Mouse (Mus musculus): ENCODE results near the gene Sh3bgrl. TPM values are rescaled to one million over a fixed set of nuclear protein-coding genes. Genes with fewer than 3 reads are reported as not detected.

Gene Sh3bgrl
- polyA plus RNA-seq, 1 experiment from 2014 or later, result 170 TPM

DNA sequence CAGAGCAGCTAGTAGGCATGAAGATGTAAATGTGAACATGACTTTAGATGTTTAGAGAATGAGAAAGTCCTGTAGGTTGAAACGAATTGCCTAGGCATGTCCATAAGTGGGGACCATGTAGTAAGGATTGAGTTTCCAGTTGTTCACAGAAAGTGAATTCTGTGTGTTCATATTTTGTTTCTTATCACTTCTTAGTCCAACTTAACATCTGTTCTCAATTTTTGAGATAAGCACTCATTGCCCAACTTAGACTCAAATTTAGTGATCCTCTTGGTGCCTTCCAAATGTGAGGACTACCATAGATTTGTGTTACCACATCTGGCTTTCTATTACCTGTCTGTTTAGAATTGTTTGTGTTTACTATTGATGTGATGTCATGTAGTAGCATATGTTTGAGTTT lies 3.3 kb downstream of the Sh3bgrl start:
- H3K4me2 ChIP-seq (ENCODE audit: low read depth, severe bottlenecking), result no peak overlapping the region
- WGBS, result 81% methylated on average over 1 of the region's 1 CpGs
- no peaks in the 10 kb centered on the region for H3K4me1 ChIP-seq (ENCODE audit: control insufficient read depth, insufficient read depth, low read length)
- no peak overlapping the region for H3K9ac ChIP-seq (ENCODE audit: low read length)
- no peaks in the 10 kb centered on the region for H3K36me3 ChIP-seq (ENCODE audit: control insufficient read depth, insufficient read depth, low read length)
- no peaks in the 10 kb centered on the region for H3K27me3 ChIP-seq (ENCODE audit: control insufficient read depth, insufficient read depth, low read length)
- DNase-seq (ENCODE audit: low spot score) (no peak), ATAC-seq (ENCODE audit: insufficient number of reproducible peaks, low FRiP score, low TSS enrichment, low read depth) (no peak)
- no peak overlapping the region for H3K27ac ChIP-seq (replicated peaks; ENCODE audit: low read depth, low read length)
- no peaks in the 10 kb centered on the region for H3K9me3 ChIP-seq (ENCODE audit: control insufficient read depth, low read length)
- no peak overlapping the region for H3K4me3 ChIP-seq (ENCODE audit: low read depth, low read length)

DNA sequence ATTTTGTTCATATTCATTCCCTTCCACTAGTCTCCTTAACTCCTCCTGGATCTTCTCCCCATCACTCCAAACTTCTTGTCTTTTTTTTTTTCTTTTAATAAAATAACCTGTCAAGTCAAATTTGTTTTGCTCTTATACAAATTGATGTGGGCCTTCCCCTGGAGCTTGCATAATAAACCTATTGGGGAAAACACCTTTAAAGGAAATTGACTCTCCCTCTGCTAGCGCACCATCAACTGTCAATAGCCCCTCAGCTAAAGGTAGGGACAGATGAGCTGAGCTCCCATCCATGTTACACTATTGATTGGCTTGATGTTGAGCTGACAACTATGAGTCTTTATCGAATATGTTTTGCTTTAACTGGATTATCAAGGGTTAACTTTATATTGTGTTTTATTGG lies 5.3 kb downstream of the Sh3bgrl start:
- 86% methylated on average over 2 of the region's 2 CpGs for WGBS
- no peak overlapping the region for H3K9ac ChIP-seq (ENCODE audit: low read length)
- H3K36me3 ChIP-seq (ENCODE audit: control insufficient read depth, insufficient read depth, low read length), result no peaks in the 10 kb centered on the region
- H3K4me3 ChIP-seq (ENCODE audit: low read depth, low read length), result no peak overlapping the region
- no peak overlapping the region for H3K4me2 ChIP-seq (ENCODE audit: low read depth, severe bottlenecking)
- no peaks in the 10 kb centered on the region for H3K4me1 ChIP-seq (ENCODE audit: control insufficient read depth, insufficient read depth, low read length)
- H3K9me3 ChIP-seq (ENCODE audit: control insufficient read depth, low read length), result no peaks in the 10 kb centered on the region
- H3K27ac ChIP-seq (replicated peaks; ENCODE audit: low read depth, low read length), result no peak overlapping the region
- no peak for DNase-seq (ENCODE audit: low spot score)
- no peak for ATAC-seq (ENCODE audit: insufficient number of reproducible peaks, low FRiP score, low TSS enrichment, low read depth)
- no peaks in the 10 kb centered on the region for H3K27me3 ChIP-seq (ENCODE audit: control insufficient read depth, insufficient read depth, low read length)

DNA sequence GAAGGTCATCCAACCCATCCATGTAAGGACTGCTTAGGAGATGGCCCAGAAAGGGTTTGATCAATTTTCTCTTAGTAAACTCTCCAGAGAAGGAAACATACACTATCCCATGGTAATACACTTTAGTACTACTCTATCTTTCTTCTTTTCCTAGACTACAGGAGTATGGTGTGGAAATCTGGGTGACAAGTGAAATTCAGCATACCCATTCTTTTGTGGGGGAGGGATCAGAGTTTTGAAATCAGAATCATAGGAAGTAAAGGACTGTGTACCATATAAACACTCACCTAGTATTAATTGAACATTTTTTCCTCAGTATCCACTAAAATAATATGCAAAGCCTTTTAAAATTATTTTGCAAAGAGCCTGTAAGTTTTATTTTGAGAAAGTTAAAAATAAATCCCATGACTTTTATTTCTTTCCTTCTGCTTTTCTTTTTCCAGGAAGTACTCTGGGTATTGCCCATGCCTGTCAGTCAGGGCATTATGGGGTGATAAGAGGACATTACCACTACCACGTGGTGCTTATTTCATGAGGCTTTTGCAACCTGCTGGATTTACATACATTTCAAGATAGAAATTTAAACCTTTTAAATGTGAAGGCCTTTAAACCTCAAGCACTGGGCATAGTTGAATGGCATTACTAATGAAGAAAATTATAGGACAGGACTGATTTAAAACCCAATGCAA lies 13.1 kb downstream of the Sh3bgrl start:
- no peak for ATAC-seq (ENCODE audit: insufficient number of reproducible peaks, low FRiP score, low TSS enrichment, low read depth)
- 42% methylated on average over 1 of the region's 1 CpGs for WGBS
- no peak overlapping the region for H3K9ac ChIP-seq (ENCODE audit: low read length)
- no peaks in the 10 kb centered on the region for H3K36me3 ChIP-seq (ENCODE audit: control insufficient read depth, insufficient read depth, low read length)
- no peaks in the 10 kb centered on the region for H3K9me3 ChIP-seq (ENCODE audit: control insufficient read depth, low read length)
- H3K27ac ChIP-seq (replicated peaks; ENCODE audit: low read depth, low read length), result no peak overlapping the region
- no peaks in the 10 kb centered on the region for H3K4me1 ChIP-seq (ENCODE audit: control insufficient read depth, insufficient read depth, low read length)
- no peak for DNase-seq (ENCODE audit: low spot score)
- no peak overlapping the region for H3K4me2 ChIP-seq (ENCODE audit: low read depth, severe bottlenecking)
- no peak overlapping the region for H3K4me3 ChIP-seq (ENCODE audit: low read depth, low read length)
- no peaks in the 10 kb centered on the region for H3K27me3 ChIP-seq (ENCODE audit: control insufficient read depth, insufficient read depth, low read length)

DNA sequence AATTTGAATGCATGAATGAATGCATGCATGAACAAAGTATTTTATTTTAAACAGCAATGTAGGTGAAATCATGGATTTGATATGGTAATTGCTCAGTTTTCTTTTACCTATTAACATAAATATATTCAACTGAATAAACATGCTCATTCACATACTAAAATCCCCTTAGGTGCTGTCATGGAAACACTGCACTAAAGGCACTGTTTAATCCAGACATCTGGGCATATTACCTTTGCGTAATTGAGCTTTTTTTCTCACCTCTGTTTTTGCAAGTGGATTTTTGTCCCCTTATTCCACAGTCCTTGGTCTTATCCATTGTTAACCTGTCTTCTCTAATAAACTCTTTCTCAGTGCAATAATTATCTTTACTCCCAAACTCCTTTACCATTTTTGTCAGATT lies 17.7 kb downstream of the Sh3bgrl start:
- DNase-seq (ENCODE audit: low spot score) (no peak), ATAC-seq (ENCODE audit: insufficient number of reproducible peaks, low FRiP score, low TSS enrichment, low read depth) (no peak)
- H3K4me3 ChIP-seq (ENCODE audit: low read depth, low read length), result no peak overlapping the region
- no peak overlapping the region for H3K9ac ChIP-seq (ENCODE audit: low read length)
- 77% methylated on average over 1 of the region's 1 CpGs for WGBS
- no peaks in the 10 kb centered on the region for H3K27me3 ChIP-seq (ENCODE audit: control insufficient read depth, insufficient read depth, low read length)
- no peak overlapping the region for H3K27ac ChIP-seq (replicated peaks; ENCODE audit: low read depth, low read length)
- no peaks in the 10 kb centered on the region for H3K36me3 ChIP-seq (ENCODE audit: control insufficient read depth, insufficient read depth, low read length)
- H3K4me2 ChIP-seq (ENCODE audit: low read depth, severe bottlenecking), result no peak overlapping the region
- no peaks in the 10 kb centered on the region for H3K4me1 ChIP-seq (ENCODE audit: control insufficient read depth, insufficient read depth, low read length)
- H3K9me3 ChIP-seq (ENCODE audit: control insufficient read depth, low read length), result no peaks in the 10 kb centered on the region

DNA sequence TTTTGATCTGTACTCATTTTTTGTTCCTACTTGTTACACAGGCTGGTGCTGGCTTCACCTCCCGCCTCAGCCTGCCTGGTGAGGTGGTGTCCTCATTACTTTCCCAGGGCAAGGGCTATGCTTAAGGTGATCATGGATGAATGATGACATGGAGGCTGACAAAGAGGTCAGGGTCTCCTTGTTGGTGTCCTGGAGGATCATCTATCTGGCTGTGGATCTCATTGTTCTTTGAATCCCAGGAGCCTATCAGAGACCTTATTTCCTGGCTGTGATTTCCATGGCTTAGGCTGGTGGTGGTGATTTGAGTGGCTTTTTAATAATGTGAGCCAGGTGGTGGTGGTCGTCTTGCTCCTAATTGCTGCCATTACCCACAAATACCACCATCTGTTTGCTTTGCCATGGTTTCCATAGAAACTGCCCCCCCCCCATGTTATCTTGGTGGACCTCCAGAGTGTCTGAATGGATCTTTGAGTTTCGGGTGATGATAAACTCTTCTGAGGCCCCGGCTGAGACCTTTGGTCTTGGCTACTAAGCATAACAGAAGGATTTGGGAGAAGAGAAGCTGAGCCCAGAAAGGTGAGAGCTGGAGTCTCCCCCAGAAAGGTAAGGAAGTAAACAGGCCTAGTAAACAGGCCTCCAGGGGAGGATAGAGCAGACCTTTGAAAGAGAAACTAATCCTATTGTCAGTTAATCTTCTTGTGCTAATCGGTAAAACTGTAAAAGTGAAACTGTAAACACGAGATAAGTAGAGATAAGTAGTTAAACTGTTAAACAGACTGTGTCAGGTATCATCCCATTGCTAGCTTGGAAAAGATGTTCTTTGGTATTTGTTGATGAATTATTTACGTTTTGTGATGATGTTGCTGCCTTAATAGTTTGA lies 18.5 kb downstream of the Sh3bgrl start:
- WGBS, result 37% methylated on average over 7 of the region's 7 CpGs
- H3K27ac ChIP-seq (replicated peaks; ENCODE audit: low read depth, low read length), result no peak overlapping the region
- no peak overlapping the region for H3K4me3 ChIP-seq (ENCODE audit: low read depth, low read length)
- ATAC-seq (ENCODE audit: insufficient number of reproducible peaks, low FRiP score, low TSS enrichment, low read depth), result no peak
- H3K9me3 ChIP-seq (ENCODE audit: control insufficient read depth, low read length), result no peaks in the 10 kb centered on the region
- DNase-seq (ENCODE audit: low spot score), result no peak
- H3K27me3 ChIP-seq (ENCODE audit: control insufficient read depth, insufficient read depth, low read length), result no peaks in the 10 kb centered on the region
- no peak overlapping the region for H3K9ac ChIP-seq (ENCODE audit: low read length)
- H3K4me2 ChIP-seq (ENCODE audit: low read depth, severe bottlenecking), result no peak overlapping the region
- H3K36me3 ChIP-seq (ENCODE audit: control insufficient read depth, insufficient read depth, low read length), result no peaks in the 10 kb centered on the region
- no peaks in the 10 kb centered on the region for H3K4me1 ChIP-seq (ENCODE audit: control insufficient read depth, insufficient read depth, low read length)

DNA sequence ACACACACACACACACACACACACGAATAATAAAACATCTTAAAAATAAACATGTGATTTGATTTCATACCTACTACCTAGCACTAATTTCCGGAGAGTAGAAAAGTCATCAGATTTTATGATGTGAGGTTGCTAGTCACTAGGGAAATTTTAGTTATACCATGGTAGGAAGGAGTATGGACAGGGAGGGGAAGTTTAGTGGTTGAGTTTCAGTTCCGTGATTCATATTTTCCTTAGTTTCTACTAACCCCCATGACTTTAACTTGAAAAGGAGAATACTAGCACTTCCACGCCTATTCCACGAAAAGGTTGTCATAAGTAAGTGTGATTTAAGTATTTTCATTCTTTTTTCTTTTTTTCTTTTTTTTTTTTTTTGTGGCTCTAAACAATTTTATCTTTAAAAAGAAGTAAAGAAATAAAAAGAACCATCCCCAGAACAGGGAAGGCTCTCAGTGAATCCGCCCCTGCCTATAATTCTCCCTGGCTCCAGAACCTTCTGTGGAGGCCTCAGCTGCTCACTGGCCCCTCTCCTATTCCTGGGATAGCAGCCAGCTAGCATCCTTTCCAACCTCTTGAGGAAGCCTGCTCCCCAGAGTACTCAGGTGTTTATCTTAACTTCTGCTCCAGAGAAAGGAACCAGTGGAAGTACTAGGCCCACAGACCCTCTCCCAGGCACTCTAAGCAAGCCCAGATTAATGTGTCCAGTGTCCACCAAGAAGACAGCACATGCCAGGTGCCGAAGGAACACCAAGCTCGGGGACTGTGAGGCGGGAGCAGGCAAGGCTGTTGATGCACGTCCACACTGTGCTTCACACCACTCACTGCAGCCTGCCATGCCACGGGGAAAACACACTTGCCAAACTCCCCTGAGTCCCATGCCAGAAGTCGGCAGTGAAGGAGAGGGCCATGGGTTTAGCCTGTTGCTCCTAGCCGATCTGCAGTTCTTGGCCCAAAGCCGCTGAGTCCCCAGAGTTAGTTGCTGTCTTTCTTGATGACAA lies 25.0 kb downstream of the Sh3bgrl start:
- H3K9ac ChIP-seq (ENCODE audit: low read length), result no peak overlapping the region
- no peaks in the 10 kb centered on the region for H3K4me1 ChIP-seq (ENCODE audit: control insufficient read depth, insufficient read depth, low read length)
- H3K36me3 ChIP-seq (ENCODE audit: control insufficient read depth, insufficient read depth, low read length), result no peaks in the 10 kb centered on the region
- H3K4me2 ChIP-seq (ENCODE audit: low read depth, severe bottlenecking), result no peak overlapping the region
- no peak overlapping the region for H3K4me3 ChIP-seq (ENCODE audit: low read depth, low read length)
- ATAC-seq (ENCODE audit: insufficient number of reproducible peaks, low FRiP score, low TSS enrichment, low read depth) (no peak), DNase-seq (ENCODE audit: low spot score) (no peak)
- H3K27ac ChIP-seq (replicated peaks; ENCODE audit: low read depth, low read length), result no peak overlapping the region
- H3K27me3 ChIP-seq (ENCODE audit: control insufficient read depth, insufficient read depth, low read length), result no peaks in the 10 kb centered on the region
- H3K9me3 ChIP-seq (ENCODE audit: control insufficient read depth, low read length), result no peaks in the 10 kb centered on the region
- WGBS, result 82% methylated on average over 14 of the region's 14 CpGs

DNA sequence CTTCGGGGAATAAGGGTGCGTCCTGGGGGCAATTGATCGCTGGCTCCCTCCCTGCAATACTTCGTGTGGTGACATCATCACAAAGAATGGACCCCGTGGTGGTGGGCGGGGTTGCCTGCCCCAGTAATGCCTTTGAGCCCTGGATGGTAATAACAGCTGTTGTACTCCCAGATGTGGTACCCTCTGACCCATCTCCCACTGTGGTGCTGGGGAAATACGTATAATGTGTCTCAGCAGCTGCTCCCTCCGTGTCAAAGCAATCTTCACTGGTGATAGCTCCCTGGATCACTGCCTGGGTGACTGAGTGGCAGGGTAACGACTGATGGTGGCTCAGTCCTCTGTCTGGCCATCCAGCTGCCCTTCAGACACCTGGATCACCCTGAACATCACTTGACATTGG lies 26.0 kb downstream of the Sh3bgrl start:
- H3K9ac ChIP-seq (ENCODE audit: low read length), result no peak overlapping the region
- peak; percentile 19 for DNase-seq (ENCODE audit: low spot score)
- H3K27ac ChIP-seq (replicated peaks; ENCODE audit: low read depth, low read length), result no peak overlapping the region
- WGBS, result 46% methylated on average over 9 of the region's 9 CpGs
- no peaks in the 10 kb centered on the region for H3K27me3 ChIP-seq (ENCODE audit: control insufficient read depth, insufficient read depth, low read length)
- no peak overlapping the region for H3K4me2 ChIP-seq (ENCODE audit: low read depth, severe bottlenecking)
- H3K4me3 ChIP-seq (ENCODE audit: low read depth, low read length), result no peak overlapping the region
- no peak for ATAC-seq (ENCODE audit: insufficient number of reproducible peaks, low FRiP score, low TSS enrichment, low read depth)
- H3K36me3 ChIP-seq (ENCODE audit: control insufficient read depth, insufficient read depth, low read length), result no peaks in the 10 kb centered on the region
- no peaks in the 10 kb centered on the region for H3K9me3 ChIP-seq (ENCODE audit: control insufficient read depth, low read length)
- H3K4me1 ChIP-seq (ENCODE audit: control insufficient read depth, insufficient read depth, low read length), result no peaks in the 10 kb centered on the region

DNA sequence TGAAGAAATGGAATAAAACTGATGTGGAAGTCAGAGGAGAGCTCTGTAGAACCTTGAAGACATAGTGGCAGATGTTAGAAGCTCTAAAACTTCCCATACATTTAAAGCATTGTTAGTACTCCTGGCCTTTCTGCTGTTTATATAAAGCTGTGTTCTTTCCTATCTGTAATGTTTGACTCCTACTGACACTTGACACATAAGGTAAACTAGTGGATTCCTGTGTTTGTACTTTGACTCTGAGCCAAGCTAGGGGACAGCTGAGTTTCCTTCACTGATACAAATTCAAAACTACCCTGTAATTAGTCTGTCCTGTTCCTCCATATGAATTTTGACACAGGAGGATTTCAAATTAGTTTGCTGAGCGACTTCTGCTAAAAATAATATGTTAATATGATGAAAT lies 27.5 kb downstream of the Sh3bgrl start:
- Histone ChIP-seq H3K9ac (ENCODE audit: low read length) (no peak overlapping the region), H3K4me1 (ENCODE audit: control insufficient read depth, insufficient read depth, low read length) (no peaks in the 10 kb centered on the region), H3K27me3 (ENCODE audit: control insufficient read depth, insufficient read depth, low read length) (no peaks in the 10 kb centered on the region), H3K9me3 (ENCODE audit: control insufficient read depth, low read length) (no peaks in the 10 kb centered on the region), H3K36me3 (ENCODE audit: control insufficient read depth, insufficient read depth, low read length) (no peaks in the 10 kb centered on the region), H3K4me3 (ENCODE audit: low read depth, low read length) (no peak overlapping the region), H3K4me2 (ENCODE audit: low read depth, severe bottlenecking) (no peak overlapping the region), H3K27ac (replicated peaks; ENCODE audit: low read depth, low read length) (no peak overlapping the region)
- no peak for DNase-seq (ENCODE audit: low spot score)
- no peak for ATAC-seq (ENCODE audit: insufficient number of reproducible peaks, low FRiP score, low TSS enrichment, low read depth)
- whole genome bisulfite sequencing, result 49% methylated on average over 1 of the region's 1 CpGs
